Mouse (Mus musculus): Measurements from ENCODE around the gene Grip1. TPM values are rescaled to one million over a fixed set of nuclear protein-coding genes. Genes with fewer than 3 reads are reported as not detected.

The Grip1 gene
- polyA plus RNA-seq, 1 experiment = 1.1 TPM

DNA sequence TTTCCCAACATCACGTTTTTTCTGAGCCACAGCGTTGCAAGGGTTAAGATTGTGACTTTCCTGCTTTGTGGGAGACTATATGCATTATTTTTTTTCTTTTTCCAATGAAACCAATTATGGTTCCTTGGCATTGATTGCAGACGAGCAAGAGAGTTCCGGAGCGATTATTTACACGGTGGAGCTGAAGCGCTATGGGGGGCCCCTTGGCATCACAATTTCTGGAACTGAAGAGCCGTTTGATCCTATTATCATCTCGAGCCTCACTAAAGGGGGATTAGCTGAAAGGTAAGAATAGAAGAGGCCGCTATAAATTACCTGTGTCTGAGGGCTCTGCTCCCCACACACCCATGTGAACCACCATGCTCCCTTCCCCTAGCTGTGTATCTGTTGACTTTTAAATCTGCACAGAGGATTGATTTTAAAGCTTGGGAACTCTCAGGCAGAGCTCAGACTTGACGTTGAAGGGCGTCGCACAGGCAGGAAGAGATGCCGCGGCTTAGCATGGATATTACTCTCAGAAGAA, 581.6 kb downstream of the Grip1 start:
- no peak overlapping the region for H3K4me3 ChIP-seq (ENCODE audit: insufficient read depth, low read length)
- H3K27ac ChIP-seq (ENCODE audit: insufficient read depth, low read length) = no peak overlapping the region
- no peaks in the 10 kb centered on the region for H3K4me1 ChIP-seq (ENCODE audit: control insufficient read depth, insufficient read depth, low read length)
- TF ChIP-seq POLR2A (IDR thresholded peaks at IDR 0.05; ENCODE audit: low read depth, low read length) = no peak
- no peak for TF ChIP-seq CTCF (IDR thresholded peaks at IDR 0.05; ENCODE audit: borderline replicate concordance, insufficient read depth, low read length)

- Histone ChIP-seq H3K27ac (ENCODE audit: insufficient read depth, low read length) (no peak overlapping the region), H3K4me3 (ENCODE audit: insufficient read depth, low read length) (no peak overlapping the region), H3K4me1 (ENCODE audit: control insufficient read depth, insufficient read depth, low read length) (no peaks in the 10 kb centered on the region)
- TF ChIP-seq POLR2A (IDR thresholded peaks at IDR 0.05; ENCODE audit: low read depth, low read length) = no peak
- TF ChIP-seq CTCF (IDR thresholded peaks at IDR 0.05; ENCODE audit: borderline replicate concordance, insufficient read depth, low read length) = no peak
Measured at GRCm38 (mm10) chr10:120035824-120036223, 582.2 kb downstream of the Grip1 start.

DNA sequence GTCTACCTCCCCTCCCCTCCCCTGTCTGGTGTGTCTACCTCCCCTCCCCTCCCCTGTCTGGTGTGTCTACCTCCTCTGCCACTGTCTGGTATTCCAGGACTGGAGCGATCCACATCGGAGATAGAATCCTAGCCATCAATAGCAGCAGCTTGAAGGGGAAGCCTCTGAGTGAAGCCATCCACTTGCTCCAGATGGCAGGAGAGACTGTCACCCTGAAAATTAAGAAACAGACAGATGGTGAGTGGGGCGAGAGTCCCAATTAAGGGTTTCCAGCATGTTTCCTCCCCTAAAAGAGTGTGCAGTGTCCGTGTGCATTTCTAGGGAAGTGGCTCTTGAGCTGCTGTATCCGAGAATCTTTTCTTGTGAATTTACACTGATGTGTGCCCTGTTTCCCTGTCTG, 584.6 kb downstream of the Grip1 start:
- Histone ChIP-seq H3K4me1 (ENCODE audit: control insufficient read depth, insufficient read depth, low read length) (no peaks in the 10 kb centered on the region), H3K27ac (ENCODE audit: insufficient read depth, low read length) (no peak overlapping the region), H3K4me3 (ENCODE audit: insufficient read depth, low read length) (no peak overlapping the region)
- no peak for TF ChIP-seq POLR2A (IDR thresholded peaks at IDR 0.05; ENCODE audit: low read depth, low read length)

DNA sequence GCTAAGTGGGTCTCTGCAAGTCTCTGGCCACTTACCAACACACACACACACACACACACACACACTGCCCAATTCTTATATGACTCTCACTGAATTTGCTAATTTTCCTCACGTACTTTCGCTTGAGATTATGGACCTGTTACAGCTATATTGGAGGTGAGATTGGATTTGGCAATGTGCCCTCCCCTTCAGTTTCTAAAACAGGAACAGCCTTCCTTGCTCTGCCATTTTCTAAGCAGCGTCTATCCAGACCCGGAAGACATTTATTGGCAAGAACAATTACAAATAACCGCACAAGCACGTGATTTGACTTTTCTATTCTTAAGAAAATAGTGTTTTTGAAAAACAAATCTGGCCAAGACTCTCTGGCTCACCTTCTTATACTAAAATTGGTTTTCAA, 590.6 kb downstream of the Grip1 start:
- Histone ChIP-seq H3K4me1 (ENCODE audit: control insufficient read depth, insufficient read depth, low read length) (no peaks in the 10 kb centered on the region), H3K4me3 (ENCODE audit: insufficient read depth, low read length) (no peak overlapping the region), H3K27ac (ENCODE audit: insufficient read depth, low read length) (no peak overlapping the region)
- TF ChIP-seq CTCF (IDR thresholded peaks at IDR 0.05; ENCODE audit: borderline replicate concordance, insufficient read depth, low read length) (no peak), POLR2A (IDR thresholded peaks at IDR 0.05; ENCODE audit: low read depth, low read length) (no peak)

DNA sequence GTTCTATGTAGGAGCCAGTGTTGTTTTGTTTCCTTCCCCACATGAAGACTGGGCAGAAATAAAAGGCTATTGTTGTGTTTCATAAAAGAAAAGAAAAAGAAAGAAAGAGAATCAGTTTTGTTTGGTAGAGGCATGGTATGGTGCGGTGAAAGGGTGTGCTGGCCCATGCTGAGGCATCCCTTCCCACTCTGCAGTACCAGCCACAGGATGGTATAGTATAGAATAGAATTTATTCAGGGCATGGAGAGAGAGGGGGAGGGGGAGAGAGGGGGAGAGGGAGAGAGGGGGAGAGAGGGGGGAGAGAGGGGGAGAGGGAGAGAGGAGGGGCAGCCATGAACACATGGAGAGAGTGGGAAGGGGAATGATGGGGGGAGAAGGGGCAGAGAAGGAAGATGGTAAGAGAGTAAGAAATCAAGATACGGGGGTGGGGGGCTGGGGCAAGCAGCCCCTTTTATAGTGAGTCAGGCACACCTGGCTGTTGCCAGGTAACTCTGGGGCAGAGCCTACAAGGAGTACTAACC, 591.1 kb downstream of the Grip1 start:
- H3K4me3 ChIP-seq (ENCODE audit: insufficient read depth, low read length) = no peak overlapping the region
- TF ChIP-seq CTCF (IDR thresholded peaks at IDR 0.05; ENCODE audit: borderline replicate concordance, insufficient read depth, low read length) (no peak), POLR2A (IDR thresholded peaks at IDR 0.05; ENCODE audit: low read depth, low read length) (no peak)
- no peaks in the 10 kb centered on the region for H3K4me1 ChIP-seq (ENCODE audit: control insufficient read depth, insufficient read depth, low read length)
- H3K27ac ChIP-seq (ENCODE audit: insufficient read depth, low read length) = no peak overlapping the region

DNA sequence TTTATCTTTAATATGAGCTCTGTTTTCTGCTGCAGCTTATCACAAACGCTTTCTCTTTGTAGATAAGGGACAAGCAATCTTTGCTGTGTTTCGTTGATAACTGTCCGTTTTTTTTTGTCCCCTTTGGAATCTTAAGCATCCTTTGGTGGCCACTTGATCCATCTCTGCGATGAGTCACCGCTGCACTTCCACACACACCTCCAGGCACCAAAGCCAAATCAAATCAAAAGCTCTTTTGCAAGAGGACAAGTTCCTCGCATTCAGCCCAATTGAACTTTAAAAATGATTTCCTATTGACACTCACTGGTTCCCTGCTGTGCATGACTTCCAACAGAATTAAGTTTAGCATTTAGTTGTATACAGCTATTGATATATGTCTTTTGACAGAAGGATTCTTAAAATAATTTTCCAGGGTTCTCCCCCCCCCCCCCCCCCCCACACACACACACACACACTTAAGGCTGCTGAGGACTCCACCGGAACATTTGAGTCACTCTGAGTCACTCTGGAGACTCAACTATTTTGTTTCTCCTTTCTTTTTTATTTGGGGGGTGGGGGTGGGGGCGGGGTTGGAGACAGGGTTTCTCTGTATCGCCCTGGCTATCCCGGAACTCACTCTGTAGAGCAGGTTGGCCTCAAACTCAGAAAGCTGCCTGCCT, 607.1 kb downstream of the Grip1 start:
- no peaks in the 10 kb centered on the region; the same call in 1 of the 2 replicates for H3K4me1 ChIP-seq (ENCODE audit: control insufficient read depth, insufficient read depth, low read length)
- H3K4me3 ChIP-seq (ENCODE audit: insufficient read depth, low read length) = no peak overlapping the region
- TF ChIP-seq POLR2A (IDR thresholded peaks at IDR 0.05; ENCODE audit: low read depth, low read length) (no peak), CTCF (IDR thresholded peaks at IDR 0.05; ENCODE audit: borderline replicate concordance, insufficient read depth, low read length) (no peak)
- peak overlapping the region; percentile 45; the same call in 1 of the 2 replicates for H3K27ac ChIP-seq (ENCODE audit: insufficient read depth, low read length)

GRCm38 (mm10) chr10:120061238-120062130, 607.9 kb downstream of the Grip1 start:
- no peak overlapping the region for H3K4me3 ChIP-seq (ENCODE audit: insufficient read depth, low read length)
- TF ChIP-seq CTCF (IDR thresholded peaks at IDR 0.05; ENCODE audit: borderline replicate concordance, insufficient read depth, low read length) (no peak), POLR2A (IDR thresholded peaks at IDR 0.05; ENCODE audit: low read depth, low read length) (no peak)

DNA sequence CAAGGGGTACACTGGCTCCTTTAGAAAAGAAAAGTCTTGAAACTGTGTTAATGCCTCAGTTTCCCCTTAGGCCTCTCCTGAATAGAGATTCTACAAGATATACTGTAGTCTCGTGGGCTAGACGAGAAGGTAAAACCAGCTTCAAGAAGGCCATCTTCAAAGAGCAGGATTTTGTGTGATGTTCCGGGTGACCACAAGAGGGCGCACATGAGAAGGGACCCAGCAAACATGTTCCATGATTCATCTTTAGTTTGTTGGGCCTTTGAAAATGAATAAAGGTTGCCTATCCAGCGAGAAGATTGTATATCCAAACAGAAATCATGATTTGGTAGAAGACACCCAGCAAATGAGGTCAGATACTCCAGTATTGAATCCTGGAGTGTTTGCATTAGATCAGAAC, 610.8 kb downstream of the Grip1 start:
- Histone ChIP-seq H3K4me3 (ENCODE audit: insufficient read depth, low read length) (no peak overlapping the region), H3K4me1 (ENCODE audit: control insufficient read depth, insufficient read depth, low read length) (no peaks in the 10 kb centered on the region; the same call in 1 of the 2 replicates), H3K27ac (ENCODE audit: insufficient read depth, low read length) (no peak overlapping the region)
- TF ChIP-seq CTCF (IDR thresholded peaks at IDR 0.05; ENCODE audit: borderline replicate concordance, insufficient read depth, low read length) = peak; percentile 59; the same call in 1 of the 2 replicates
- TF ChIP-seq POLR2A (IDR thresholded peaks at IDR 0.05; ENCODE audit: low read depth, low read length) = no peak

More at GRCm38 (mm10) chr10:120061238-120062130, 607.9 kb downstream of the Grip1 start:
- Histone ChIP-seq H3K27ac (ENCODE audit: insufficient read depth, low read length) (peak overlapping the region; percentile 45; the same call in 1 of the 2 replicates), H3K4me1 (ENCODE audit: control insufficient read depth, insufficient read depth, low read length) (no peaks in the 10 kb centered on the region; the same call in 1 of the 2 replicates)

DNA sequence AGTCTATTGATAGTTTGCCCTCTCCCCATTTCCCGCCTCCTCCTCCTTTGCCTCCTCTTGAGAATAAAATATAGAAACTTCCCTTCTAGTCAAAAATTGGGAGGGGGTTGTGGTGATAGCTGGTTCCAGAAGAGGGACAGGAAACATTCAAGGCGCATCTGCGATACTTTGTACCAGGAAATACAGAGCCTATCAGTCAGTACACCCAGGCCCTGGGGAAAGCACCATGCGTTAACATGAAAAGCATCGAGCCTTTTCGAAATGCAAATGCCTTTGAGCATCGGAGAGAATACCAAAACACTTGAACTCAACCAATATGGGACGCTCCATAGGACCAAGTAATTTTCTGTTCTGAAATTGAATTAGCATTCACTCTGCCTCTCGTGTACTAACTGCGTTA, 612.7 kb downstream of the Grip1 start:
- Histone ChIP-seq H3K4me1 (ENCODE audit: control insufficient read depth, insufficient read depth, low read length) (no peaks in the 10 kb centered on the region), H3K4me3 (ENCODE audit: insufficient read depth, low read length) (no peak overlapping the region), H3K27ac (ENCODE audit: insufficient read depth, low read length) (no peak overlapping the region)
- TF ChIP-seq CTCF (IDR thresholded peaks at IDR 0.05; ENCODE audit: borderline replicate concordance, insufficient read depth, low read length) = no peak
- no peak for TF ChIP-seq POLR2A (IDR thresholded peaks at IDR 0.05; ENCODE audit: low read depth, low read length)
